Mouse (Mus musculus): ENCODE measurements around the gene Kif21a.

GRCm38 (mm10) chr15:91028494-91028893 lies 21.3 kb downstream of the Kif21a start:
- TF ChIP-seq CTCF (IDR thresholded peaks at IDR 0.05; ENCODE audit: extremely low read depth, insufficient read length, insufficient replicate concordance, low read depth, low read length) (no peak), POLR2A (IDR thresholded peaks at IDR 0.05; ENCODE audit: low read depth, low read length) (no peak)
